Mouse (Mus musculus): ENCODE data around the gene Gm34653. TPM values are rescaled to one million over a fixed set of nuclear protein-coding genes. Genes with fewer than 3 reads are reported as not detected.
"Not testable (repeated sequence)": the region's sequence is repeated elsewhere in the genome, so short reads cannot be mapped to it uniquely, and the experiment has no call there.

Gene Gm34653
- total and polyA plus RNA-seq, 2 experiments from 2014 or later: 0.09 to 0.16 TPM

- no peak for ATAC-seq
- no peak for TF ChIP-seq CTCF (IDR thresholded peaks at IDR 0.05; ENCODE audit: low read depth)
- no peak overlapping the region for H3K4me2 ChIP-seq (ENCODE audit: low read depth, low read length)
- no peak overlapping the region for H3K9ac ChIP-seq (replicated peaks; ENCODE audit: low read length)
- no peak overlapping the region for H3K4me3 ChIP-seq (ENCODE audit: low read length)
- H3K4me1 ChIP-seq (ENCODE audit: insufficient read depth, low read length): 0 out of 2 replicates have a peak, but pooled peaks cover 5% of the 10 kb centered on the region
- WGBS: 89% methylated on average over 7 of the region's 7 CpGs
- DNase-seq (ENCODE audit: low spot score): no peak
- no peaks in the 10 kb centered on the region for H3K27me3 ChIP-seq (ENCODE audit: insufficient read depth, low read length)
- 0 out of 2 replicates have a peak, but pooled peaks cover 4% of the 10 kb centered on the region for H3K36me3 ChIP-seq (ENCODE audit: insufficient read depth, low read length)
- no peak overlapping the region for H3K27ac ChIP-seq
- no peaks in the 10 kb centered on the region for H3K9me3 ChIP-seq (ENCODE audit: low read length)
Observed at GRCm38 (mm10) chr2:34795426-34795825, 37.4 kb upstream of the Gm34653 start.

- H3K9ac ChIP-seq (replicated peaks; ENCODE audit: low read length): peak within 1 kb of the TSS; percentile 67
- 0 out of 2 replicates have a peak, but pooled peaks cover 5% of the 10 kb centered on the region for H3K4me1 ChIP-seq (ENCODE audit: insufficient read depth, low read length)
- DNase-seq (ENCODE audit: low spot score) (peak; percentile 84), ATAC-seq (peak; percentile 57)
- no peaks in the 10 kb centered on the region for H3K27me3 ChIP-seq (ENCODE audit: insufficient read depth, low read length)
- H3K9me3 ChIP-seq (ENCODE audit: low read length): no peaks in the 10 kb centered on the region
- peak within 1 kb of the TSS; percentile 94 for H3K4me2 ChIP-seq (ENCODE audit: low read depth, low read length)
- 0 out of 2 replicates have a peak, but pooled peaks cover 4% of the 10 kb centered on the region for H3K36me3 ChIP-seq (ENCODE audit: insufficient read depth, low read length)
- peak within 1 kb of the TSS; percentile 69 for H3K4me3 ChIP-seq (ENCODE audit: low read length)
- peak within 1 kb of the TSS; percentile 11; the same call in 1 of the 2 replicates for H3K27ac ChIP-seq
- no peak for TF ChIP-seq CTCF (IDR thresholded peaks at IDR 0.05; ENCODE audit: low read depth)
- 5% methylated on average over 43 of the region's 44 CpGs for WGBS
Observed at GRCm38 (mm10) chr2:34799357-34800256, 33.2 kb upstream of the Gm34653 start, which contains the start of gene Rabepk. TSS of gene Rabepk (minus strand) at chr2:34799912.

DNA sequence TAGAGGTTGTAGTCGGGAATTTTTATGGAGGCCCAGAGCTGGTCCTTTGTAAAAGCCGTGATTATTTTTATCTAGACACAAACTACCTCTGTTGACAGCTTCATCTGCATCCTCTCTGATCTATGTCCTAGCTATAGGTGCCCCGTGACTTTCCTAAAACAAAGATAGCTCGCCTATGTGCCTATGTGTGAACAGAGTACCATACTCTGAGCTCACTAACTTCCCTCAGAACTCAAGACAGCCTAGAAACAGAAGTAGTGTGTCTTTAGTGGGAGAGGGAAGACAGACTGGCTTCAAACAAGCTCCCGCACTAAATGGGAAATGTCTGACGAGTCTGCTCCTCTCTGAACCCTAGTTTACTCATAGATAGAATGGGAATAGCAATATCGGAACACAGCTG is 32.4 kb upstream of the Gm34653 start:
- no peak for TF ChIP-seq CTCF (IDR thresholded peaks at IDR 0.05; ENCODE audit: low read depth)
- 0 out of 2 replicates have a peak overlapping the region, but pooled peaks have one; percentile 69 for H3K4me3 ChIP-seq (ENCODE audit: low read length)
- 86% methylated on average over 7 of the region's 7 CpGs for WGBS

DNA sequence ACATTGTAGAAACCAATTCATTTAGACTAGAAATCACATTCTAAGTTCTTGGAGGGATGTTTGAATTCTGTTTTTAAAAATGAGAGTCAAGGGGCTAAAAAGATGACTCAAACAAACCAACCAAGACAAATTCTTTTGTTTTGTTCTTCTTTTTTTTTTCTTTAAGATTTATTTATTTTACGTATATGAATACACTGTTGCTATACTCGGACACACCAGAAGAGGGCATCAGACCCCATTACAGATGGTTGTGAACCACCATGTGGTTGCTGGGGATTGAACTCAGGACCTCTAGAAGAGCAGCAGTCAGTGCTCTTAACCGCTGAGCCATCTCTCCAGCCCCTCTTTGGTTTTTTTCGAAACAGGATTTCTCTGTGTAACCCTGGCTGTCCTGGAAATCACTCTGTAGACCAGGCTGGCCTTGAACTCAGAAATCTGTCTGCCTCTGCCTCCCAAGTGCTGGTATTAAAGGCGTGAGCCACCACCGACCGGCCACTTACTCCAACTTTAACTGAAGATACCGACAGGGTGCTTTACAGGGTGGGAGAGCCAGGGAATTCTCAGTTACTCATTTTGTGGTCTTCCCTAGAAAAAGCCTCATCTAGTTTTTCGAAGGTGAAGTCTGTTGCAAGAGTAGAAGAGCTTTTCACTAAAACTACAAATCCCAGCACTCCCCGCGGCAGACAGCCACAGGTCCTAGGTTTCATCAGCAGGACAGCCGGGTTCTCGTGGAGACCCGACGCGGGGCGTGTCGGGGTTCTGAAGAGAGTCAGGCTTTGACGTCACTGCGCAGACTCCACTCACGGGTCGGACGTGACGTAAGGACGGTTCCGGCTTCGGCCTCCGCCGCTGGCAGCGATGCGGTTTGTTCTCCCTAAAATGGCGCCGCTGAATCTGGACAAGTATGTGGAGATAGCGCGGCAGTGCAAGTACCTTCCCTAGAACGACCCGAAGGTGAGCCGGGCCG is 31.0 kb upstream of the Gm34653 start:
- 5% methylated on average over 39 of the region's 39 CpGs for WGBS
- Histone ChIP-seq H3K27ac (peak overlapping the region; percentile 96), H3K9me3 (ENCODE audit: low read length) (no peaks in the 10 kb centered on the region), H3K4me3 (ENCODE audit: low read length) (peak overlapping the region; percentile 65), H3K4me2 (ENCODE audit: low read depth, low read length) (peak overlapping the region; percentile 69; the same call in 1 of the 2 replicates), H3K4me1 (ENCODE audit: insufficient read depth, low read length) (0 out of 2 replicates have a peak, but pooled peaks cover 5% of the 10 kb centered on the region), H3K36me3 (ENCODE audit: insufficient read depth, low read length) (no peaks in the 10 kb centered on the region; the same call in 1 of the 2 replicates), H3K9ac (replicated peaks; ENCODE audit: low read length) (peak overlapping the region; percentile 74), H3K27me3 (ENCODE audit: insufficient read depth, low read length) (no peaks in the 10 kb centered on the region)
- peak; percentile 100 for DNase-seq (ENCODE audit: low spot score)
- peak; percentile 99 for ATAC-seq
- peak; percentile 45 for TF ChIP-seq CTCF (IDR thresholded peaks at IDR 0.05; ENCODE audit: low read depth)

More for the DNA sequence above, 32.4 kb upstream of the Gm34653 start:
- 0 out of 2 replicates have a peak, but pooled peaks cover under 1% of the 10 kb centered on the region for H3K36me3 ChIP-seq (ENCODE audit: insufficient read depth, low read length)
- no peaks in the 10 kb centered on the region for H3K27me3 ChIP-seq (ENCODE audit: insufficient read depth, low read length)
- DNase-seq (ENCODE audit: low spot score): no peak
- H3K9me3 ChIP-seq (ENCODE audit: low read length): no peaks in the 10 kb centered on the region
- peak overlapping the region; percentile 94; the same call in 1 of the 2 replicates for H3K4me2 ChIP-seq (ENCODE audit: low read depth, low read length)
- no peak for ATAC-seq
- 0 out of 2 replicates have a peak, but pooled peaks cover 5% of the 10 kb centered on the region for H3K4me1 ChIP-seq (ENCODE audit: insufficient read depth, low read length)
- no peak overlapping the region for H3K9ac ChIP-seq (replicated peaks; ENCODE audit: low read length)
- no peak overlapping the region for H3K27ac ChIP-seq

GRCm38 (mm10) chr2:34802565-34803245 is 30.1 kb upstream of the Gm34653 start:
- ATAC-seq (peak; percentile 43), DNase-seq (ENCODE audit: low spot score) (peak; percentile 46)
- not testable (repeated sequence) for H3K4me1 ChIP-seq (ENCODE audit: insufficient read depth, low read length); H3K36me3 ChIP-seq (ENCODE audit: insufficient read depth, low read length); H3K27me3 ChIP-seq (ENCODE audit: insufficient read depth, low read length); H3K9me3 ChIP-seq (ENCODE audit: low read length)
- whole genome bisulfite sequencing: under 1% methylated on average over 18 of the region's 32 CpGs
- Histone ChIP-seq H3K4me2 (ENCODE audit: low read depth, low read length) (peak overlapping the region; percentile 69), H3K4me3 (ENCODE audit: low read length) (peak overlapping the region; percentile 65), H3K9ac (replicated peaks; ENCODE audit: low read length) (peak overlapping the region; percentile 74), H3K27ac (peak overlapping the region; percentile 96)

Measured in hindbrain, postnatal 0 days (tissue).